ENCODE assay signal across 23 mouse cellular contexts in genomic region chr11:22199881-22200280, GRCm38 (mm10).
A peak's percentile ranks its signal among the peaks of the same experiment; 100 is the strongest.
DNase-seq lines count a peak whose midpoint lies in the region; ATAC-seq and TF ChIP-seq lines count a peak whose summit lies in the region.
"Had no signal": no experiment of that assay in that cellular context is flagged by ENCODE, and none has a peak within 500 bp of the region (broad histone marks: within the 10 kb centered on the region; RNA-seq: fewer than 3 reads in every experiment).

No protein-coding gene starts in this region.

- TF ChIP-seq CTCF in heart, postnatal 0 days (IDR thresholded peaks at IDR 0.05; ENCODE audit: low read depth) = no peak
- no peak for TF ChIP-seq CTCF in lung, postnatal 0 days (IDR thresholded peaks at IDR 0.05)

- H3K4me2 ChIP-seq in forebrain, embryonic 13.5 days = peak overlapping the region; percentile 10; the same call in 1 of the 2 replicates
- H3K4me2 ChIP-seq in forebrain, embryonic 14.5 days (ENCODE audit: low read length) = no peak overlapping the region; the same call in 1 of the 2 replicates
- no peak overlapping the region; the same call in 1 of the 2 replicates for H3K4me2 ChIP-seq in heart, postnatal 0 days (ENCODE audit: low read depth, low read length)
- H3K4me2 ChIP-seq in lung, postnatal 0 days (replicated peaks; ENCODE audit: low read depth, low read length) = no peak overlapping the region
- H3K4me2 ChIP-seq: kidney, embryonic 15.5 days; limb, embryonic 12.5 days; liver, embryonic 12.5 days; lung, embryonic 14.5 days; midbrain, embryonic 15.5 days; neural tube, embryonic 13.5 days had no signal

- ATAC-seq in forebrain, embryonic 13.5 days = no peak
- no peak for ATAC-seq in forebrain, embryonic 14.5 days
- no peak for ATAC-seq in heart, postnatal 0 days (ENCODE audit: insufficient read depth, low read depth)
- ATAC-seq in lung, postnatal 0 days = no peak
- ATAC-seq: hindbrain, postnatal 0 days; intestine, embryonic 16.5 days; liver, embryonic 12.5 days had no signal

- WGBS in forebrain, embryonic 13.5 days = 28% methylated on average over 3 of the region's 3 CpGs
- WGBS in forebrain, embryonic 14.5 days = 25% methylated on average over 3 of the region's 3 CpGs
- 49% methylated on average over 3 of the region's 3 CpGs for WGBS in heart, postnatal 0 days
- 79% methylated on average over 3 of the region's 3 CpGs for WGBS in lung, postnatal 0 days

- DNase-seq in forebrain, embryonic 14.5 days (ENCODE audit: low spot score) = no peak
- DNase-seq in heart, postnatal 0 days (ENCODE audit: low spot score) = no peak
- no peak for DNase-seq in heart, adult 8-10 months (ENCODE audit: low spot score)
- DNase-seq in ES-CJ7 (ENCODE audit: low read depth, low spot score) = peak; percentile 10
- DNase-seq in ZHBTc4 (ENCODE audit: low read depth, low spot score) = peak; percentile 52
- DNase-seq in lung, postnatal 0 days (ENCODE audit: low spot score) = no peak
- DNase-seq: adrenal gland, postnatal 14 days; cerebellum, adult 8-10 months; cerebellum, postnatal 36 days; gastrocnemius, postnatal 36 days; kidney, postnatal 36 days; lung, embryonic 14.5 days; lung, postnatal 4 days had no signal

- H3K4me1 ChIP-seq in forebrain, embryonic 13.5 days = peaks cover 24% of the 10 kb centered on the region
- peaks cover 12% of the 10 kb centered on the region for H3K4me1 ChIP-seq in forebrain, embryonic 14.5 days (ENCODE audit: control insufficient read depth, insufficient read depth, low read length)
- 0 out of 2 replicates have a peak, but pooled peaks cover 9% of the 10 kb centered on the region for H3K4me1 ChIP-seq in heart, postnatal 0 days (ENCODE audit: control insufficient read depth, insufficient read depth)
- H3K4me1 ChIP-seq in lung, postnatal 0 days (ENCODE audit: insufficient read depth, low read depth, low read length) = no peaks in the 10 kb centered on the region
- H3K4me1 ChIP-seq: midbrain, embryonic 15.5 days; neural tube, embryonic 13.5 days had no signal

- H3K27ac ChIP-seq in forebrain, embryonic 13.5 days = no peak overlapping the region
- H3K27ac ChIP-seq in forebrain, embryonic 14.5 days (ENCODE audit: low read depth, low read length) = no peak overlapping the region
- peak overlapping the region; percentile 28 for H3K27ac ChIP-seq in heart, postnatal 0 days (ENCODE audit: low read depth)
- no peak overlapping the region for H3K27ac ChIP-seq in lung, postnatal 0 days (ENCODE audit: low read length)
- H3K27ac ChIP-seq: heart, embryonic 10.5 days; hindbrain, postnatal 0 days; kidney, embryonic 15.5 days; limb, embryonic 12.5 days; liver, embryonic 12.5 days; midbrain, embryonic 15.5 days; neural tube, embryonic 13.5 days had no signal

- no peaks in the 10 kb centered on the region for H3K9me3 ChIP-seq in forebrain, embryonic 13.5 days (replicated peaks)
- H3K9me3 ChIP-seq in forebrain, embryonic 14.5 days (replicated peaks; ENCODE audit: control insufficient read depth, low read length) = no peaks in the 10 kb centered on the region
- no peaks in the 10 kb centered on the region for H3K9me3 ChIP-seq in heart, postnatal 0 days (replicated peaks; ENCODE audit: control insufficient read depth, low read length)
- H3K9me3 ChIP-seq in lung, postnatal 0 days (ENCODE audit: low read length) = no peaks in the 10 kb centered on the region
- H3K9me3 ChIP-seq: heart, embryonic 10.5 days; kidney, embryonic 15.5 days; limb, embryonic 12.5 days; liver, embryonic 12.5 days; midbrain, embryonic 15.5 days; neural tube, embryonic 13.5 days had no signal

- H3K36me3 ChIP-seq in forebrain, embryonic 13.5 days (ENCODE audit: poor library complexity, severe bottlenecking) = no peaks in the 10 kb centered on the region
- no peaks in the 10 kb centered on the region for H3K36me3 ChIP-seq in forebrain, embryonic 14.5 days (ENCODE audit: control insufficient read depth, insufficient read depth, low read length)
- H3K36me3 ChIP-seq in heart, postnatal 0 days (replicated peaks; ENCODE audit: control insufficient read depth, insufficient read depth, low read length) = no peaks in the 10 kb centered on the region
- H3K36me3 ChIP-seq in lung, postnatal 0 days (ENCODE audit: insufficient read depth, low read length) = no peaks in the 10 kb centered on the region
- H3K36me3 ChIP-seq: heart, embryonic 10.5 days; kidney, embryonic 15.5 days; limb, embryonic 12.5 days; liver, embryonic 12.5 days; midbrain, embryonic 15.5 days; neural tube, embryonic 13.5 days had no signal

- no peak overlapping the region for H3K4me3 ChIP-seq in forebrain, embryonic 13.5 days
- H3K4me3 ChIP-seq in forebrain, embryonic 14.5 days (ENCODE audit: low read depth, low read length) = no peak overlapping the region
- H3K4me3 ChIP-seq in heart, postnatal 0 days (ENCODE audit: low read depth, low read length) = no peak overlapping the region
- no peak overlapping the region for H3K4me3 ChIP-seq in lung, postnatal 0 days (ENCODE audit: low read depth, low read length)
- H3K4me3 ChIP-seq: heart, embryonic 10.5 days; kidney, embryonic 15.5 days; limb, embryonic 12.5 days; liver, embryonic 12.5 days; midbrain, embryonic 15.5 days; myocyte; neural tube, embryonic 13.5 days had no signal

- TF ChIP-seq EP300 in heart, postnatal 0 days (IDR thresholded peaks at IDR 0.05; ENCODE audit: low read depth) = no peak
- no peak for TF ChIP-seq EP300 in lung, postnatal 0 days (IDR thresholded peaks at IDR 0.05)

- H3K9ac ChIP-seq in forebrain, embryonic 13.5 days = no peak overlapping the region
- no peak overlapping the region for H3K9ac ChIP-seq in forebrain, embryonic 14.5 days (ENCODE audit: low read length)
- no peak overlapping the region for H3K9ac ChIP-seq in heart, postnatal 0 days (replicated peaks; ENCODE audit: low read depth, low read length)
- H3K9ac ChIP-seq in lung, postnatal 0 days (replicated peaks; ENCODE audit: low read depth) = no peak overlapping the region
- H3K9ac ChIP-seq: kidney, embryonic 15.5 days; limb, embryonic 12.5 days; liver, embryonic 12.5 days; lung, embryonic 14.5 days; midbrain, embryonic 15.5 days; neural tube, embryonic 13.5 days had no signal

- no peaks in the 10 kb centered on the region for H3K27me3 ChIP-seq in forebrain, embryonic 13.5 days
- no peaks in the 10 kb centered on the region for H3K27me3 ChIP-seq in forebrain, embryonic 14.5 days (replicated peaks; ENCODE audit: control insufficient read depth, insufficient read depth, low read length)
- no peaks in the 10 kb centered on the region for H3K27me3 ChIP-seq in heart, postnatal 0 days (ENCODE audit: control insufficient read depth, insufficient read depth, low read length)
- no peaks in the 10 kb centered on the region for H3K27me3 ChIP-seq in lung, postnatal 0 days (replicated peaks; ENCODE audit: insufficient read depth, low read length)
- H3K27me3 ChIP-seq: kidney, embryonic 15.5 days; limb, embryonic 12.5 days; liver, embryonic 12.5 days; midbrain, embryonic 15.5 days; neural tube, embryonic 13.5 days had no signal

Comparison
In these comparisons a context has a peak if more than half of its experiments do, and no peak if none do; other contexts are left out.
1. DNase-seq: peak in ES-CJ7 (single experiment) and ZHBTc4 (single experiment); none in forebrain, embryonic 14.5 days (single experiment), heart, postnatal 0 days (single experiment), heart, adult 8-10 months (single experiment) and lung, postnatal 0 days (single experiment).